Mouse (Mus musculus) ES-CJ7 (cell line): ENCODE results near the gene Smim7.

Experiments used
- DNase-seq: peaks from one replicate; pipeline ENCODE4 v3.0.0; 2011; ENCODE audit warnings: low read depth, low spot score

The Smim7 gene

DNA sequence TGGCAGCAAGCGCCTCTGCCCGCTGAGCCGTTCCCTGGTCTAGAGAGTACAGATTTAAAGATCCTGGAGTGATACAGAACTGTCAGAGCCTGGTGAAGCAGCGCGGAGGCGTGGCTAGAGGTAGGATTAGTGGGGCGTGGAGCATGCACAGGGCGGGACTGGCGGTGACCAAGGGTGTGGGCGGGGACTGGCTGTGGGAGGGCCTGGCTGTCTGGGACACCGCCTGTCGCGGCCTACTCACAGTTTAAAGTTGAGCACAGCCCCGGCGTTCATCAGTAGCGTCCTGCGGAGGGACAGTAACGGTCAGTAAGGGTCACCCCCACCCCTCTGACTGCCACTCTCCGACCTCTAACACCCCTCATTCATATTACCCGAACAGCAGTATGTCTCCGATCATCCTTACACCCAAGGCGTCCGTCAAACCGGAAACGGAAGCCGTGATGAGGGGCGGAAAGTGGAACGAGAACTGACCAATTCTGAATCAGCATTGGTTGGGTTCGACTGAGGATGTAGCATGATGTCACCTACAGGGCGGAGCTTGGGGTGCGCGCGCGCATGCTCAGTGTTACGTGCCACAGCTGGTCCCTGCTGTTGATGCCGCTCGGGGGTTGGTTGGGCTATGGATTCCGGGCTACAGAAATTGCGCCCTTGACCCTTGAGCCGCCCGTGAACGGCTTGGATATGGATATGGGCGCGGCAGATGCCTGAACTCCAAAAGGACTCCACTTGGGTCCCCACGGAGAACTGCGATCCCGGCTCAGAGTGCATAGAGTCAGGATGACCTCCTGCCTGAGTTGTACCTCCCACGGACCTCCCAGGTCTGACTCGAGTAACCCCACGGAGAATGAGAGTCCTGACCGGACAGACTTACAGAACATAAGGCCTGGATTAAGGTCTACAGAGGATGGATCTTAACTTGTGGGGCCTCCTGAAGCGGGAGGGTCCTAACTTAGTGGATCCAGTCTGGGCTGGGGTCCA lies at the start of gene Smim7:
Gene Smim7 (minus strand): TSS at position 456 of the 978 bp plus-strand sequence.
- DNase-seq, result peak; percentile 100

DNA sequence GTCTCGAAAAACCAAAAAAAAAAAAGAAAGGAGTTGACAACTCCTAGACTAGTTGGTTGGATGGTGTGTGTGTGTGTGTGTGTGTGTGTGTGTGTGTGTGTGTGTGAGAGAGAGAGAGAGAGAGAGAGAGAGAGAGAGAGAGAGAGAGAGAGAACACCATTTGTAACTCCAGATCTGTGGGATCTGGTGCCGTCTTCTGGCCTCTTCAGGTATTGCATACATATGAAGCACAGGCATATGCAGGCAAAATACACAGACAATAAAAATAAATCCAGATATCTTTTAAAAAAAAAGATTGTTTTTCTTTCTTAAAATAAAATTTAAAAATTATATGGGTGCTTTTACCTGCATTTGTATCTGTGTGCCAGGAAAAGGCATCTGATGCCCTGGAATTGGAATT lies 19.3 kb upstream of the Smim7 start:
- peak; percentile 59 for DNase-seq

DNA sequence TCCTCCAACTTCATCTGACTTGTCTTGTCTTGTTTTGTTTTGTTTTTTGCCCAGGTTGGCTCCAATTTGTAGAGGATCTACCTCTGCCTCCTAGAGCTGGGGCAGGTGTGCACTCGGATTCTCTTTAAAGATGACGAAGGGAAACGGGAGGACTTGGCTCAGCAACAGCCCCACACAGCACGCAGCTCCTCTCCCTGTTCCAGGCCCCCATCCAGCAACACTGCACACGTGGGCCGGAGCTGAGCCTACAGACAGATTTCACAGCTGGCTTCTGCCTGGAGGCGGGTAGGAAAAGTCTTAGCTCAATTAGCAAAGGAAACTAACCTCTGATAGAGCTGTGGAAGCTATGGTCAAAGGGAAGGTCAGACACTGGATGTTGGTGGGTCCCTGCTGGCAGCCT lies 18.4 kb upstream of the Smim7 start:
- no peak for DNase-seq

DNA sequence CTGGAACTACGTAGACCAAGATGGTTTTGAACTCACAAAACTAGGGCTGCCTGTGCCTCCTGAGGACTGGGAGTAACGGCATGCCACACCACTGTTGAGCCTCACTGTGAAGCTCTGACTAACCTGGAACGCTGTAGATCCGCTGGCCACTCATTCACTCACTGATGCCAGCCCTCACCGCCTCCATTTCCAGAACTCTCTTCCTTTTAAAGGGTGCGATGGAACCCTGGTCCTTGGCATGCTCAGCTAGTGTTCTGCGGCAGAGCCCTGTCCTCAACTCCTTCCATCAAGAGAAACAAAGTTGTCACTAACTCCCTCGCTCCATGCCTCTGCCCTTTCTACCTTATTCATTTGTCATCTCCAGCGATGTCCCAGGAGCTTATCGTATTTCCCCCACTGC lies 18.0 kb upstream of the Smim7 start:
- DNase-seq, result no peak

DNA sequence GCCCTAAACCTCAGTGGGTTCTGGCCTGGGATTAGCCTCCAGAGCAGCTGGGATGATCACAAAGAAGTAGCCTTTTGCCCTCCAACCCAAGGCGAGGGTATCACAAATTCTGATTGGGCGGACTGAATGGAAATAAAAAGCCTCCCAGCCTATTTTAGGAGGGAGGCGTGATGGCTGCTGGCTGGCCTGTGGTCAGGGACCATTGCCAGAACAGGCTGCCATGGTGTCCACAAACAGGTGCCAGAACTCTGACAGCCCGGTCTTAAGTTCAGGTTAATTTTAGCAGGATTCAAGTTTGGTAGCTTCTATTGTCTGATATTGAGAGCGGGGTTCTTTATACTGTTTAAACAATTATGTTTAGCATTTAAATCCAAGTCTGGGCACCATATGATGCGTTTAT lies 16.9 kb upstream of the Smim7 start:
- DNase-seq, result no peak

DNA sequence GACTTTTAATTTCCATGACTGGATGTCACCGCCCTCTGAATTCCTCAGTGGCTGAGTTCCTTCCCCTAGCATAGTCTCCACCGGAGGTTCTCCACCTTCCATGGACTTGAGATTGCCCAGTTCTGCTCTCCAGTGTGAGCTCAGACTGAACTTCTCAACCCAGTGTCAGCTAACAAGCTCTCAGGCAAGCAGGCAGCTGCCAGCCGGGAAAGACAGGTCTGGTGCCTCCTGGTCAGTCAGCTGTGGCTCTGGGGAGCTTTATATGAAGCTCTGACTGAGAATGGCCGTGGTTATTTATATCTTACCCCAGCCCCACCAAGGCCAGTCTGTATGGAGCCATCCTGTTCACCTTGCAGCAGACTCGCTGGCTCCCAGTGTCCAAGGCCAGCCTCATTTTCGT lies 13.5 kb upstream of the Smim7 start:
- no peak for DNase-seq

DNA sequence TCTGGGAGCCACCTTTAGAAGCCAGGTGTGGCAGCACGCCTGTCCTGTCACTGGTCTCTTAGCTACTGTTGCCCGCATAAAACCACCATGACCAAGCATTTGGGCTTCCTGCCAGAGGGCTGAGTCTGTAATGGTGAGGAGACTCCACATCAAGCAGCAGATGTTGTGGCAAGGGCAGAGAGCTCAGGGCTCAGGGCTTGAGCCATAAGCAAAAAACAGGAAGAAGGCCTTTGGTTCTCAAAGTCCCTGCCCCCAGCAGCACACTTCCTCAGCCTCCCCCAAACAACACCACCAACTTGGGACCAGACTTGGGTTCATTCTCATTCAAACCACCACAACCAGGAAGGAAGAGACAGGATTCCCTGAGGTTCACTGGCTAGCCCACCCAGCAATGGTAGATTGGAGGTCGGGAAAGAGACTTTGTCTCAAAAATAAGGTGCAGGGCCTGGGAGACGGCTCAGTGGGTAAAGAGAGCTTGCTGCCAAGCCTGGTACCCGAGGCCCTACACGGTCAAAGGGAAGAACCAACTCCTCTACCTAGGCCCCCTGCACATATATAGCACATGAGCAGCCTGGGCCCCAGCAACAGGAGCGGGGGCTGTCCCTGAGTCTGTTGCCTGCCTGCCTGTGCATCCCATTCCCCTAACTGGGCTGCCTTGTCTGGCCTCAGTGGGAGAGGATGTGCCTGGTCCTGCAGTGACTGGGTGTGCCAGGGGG lies 12.3 kb upstream of the Smim7 start:
- no peak for DNase-seq

DNA sequence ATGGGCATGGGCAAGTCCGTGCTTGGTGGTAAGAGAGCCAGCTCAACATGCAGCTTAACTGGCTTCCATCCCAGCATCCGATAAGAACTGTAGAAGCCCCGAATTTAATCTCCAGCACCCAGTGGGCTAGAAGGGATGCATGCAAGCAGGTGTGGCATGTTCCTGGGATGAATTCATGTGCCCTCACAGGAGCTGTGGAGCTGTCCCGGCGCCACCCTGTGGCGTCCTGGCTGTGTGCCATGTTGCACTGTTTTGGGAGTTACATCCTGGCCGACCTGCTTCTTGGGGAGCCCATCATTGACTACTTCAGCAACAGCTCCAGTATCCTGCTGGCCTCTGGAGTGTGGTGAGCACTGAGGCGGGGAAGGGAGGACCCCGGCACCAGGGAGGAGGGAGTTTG lies 8.5 kb upstream of the Smim7 start:
- peak; percentile 37 for DNase-seq

DNA sequence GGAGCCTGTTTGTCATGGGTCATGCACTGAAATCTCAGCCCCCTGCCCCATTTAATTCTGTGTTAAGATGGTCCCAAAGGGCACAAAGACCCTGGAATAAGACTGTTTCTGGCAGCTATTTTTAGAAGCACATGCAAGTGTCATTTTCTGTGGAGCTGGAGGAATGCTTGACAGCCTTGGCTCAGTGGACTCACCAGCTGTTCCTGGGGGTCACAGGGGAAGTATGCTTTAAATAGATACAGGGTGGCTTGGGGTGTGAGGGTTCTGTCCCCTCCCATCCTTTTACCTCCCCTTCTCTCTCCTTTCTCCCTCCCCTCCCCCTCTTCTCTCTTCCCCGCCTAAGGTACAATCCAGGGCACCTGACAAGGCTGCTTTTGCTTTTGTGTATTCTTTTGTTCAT lies 7.1 kb upstream of the Smim7 start:
- DNase-seq, result no peak

DNA sequence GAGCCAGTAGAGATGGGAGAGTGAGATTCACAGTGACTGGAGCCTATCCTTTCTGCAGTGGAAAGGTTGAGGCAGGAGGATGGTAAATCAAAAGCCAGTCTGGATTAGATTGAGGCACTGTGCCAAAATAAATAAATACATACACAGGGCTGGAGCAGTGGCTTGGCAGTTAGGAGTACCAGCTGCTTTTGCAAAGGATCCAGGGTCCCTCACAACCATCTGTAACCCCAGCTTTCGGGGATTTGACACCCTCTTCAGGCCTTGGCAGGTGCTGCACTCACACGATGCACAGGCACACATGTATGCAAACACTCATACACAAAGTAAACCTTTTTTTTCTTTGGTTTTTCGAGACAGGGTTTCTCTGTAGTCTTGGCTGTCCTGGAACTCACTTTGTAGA lies 6.4 kb upstream of the Smim7 start:
- no peak for DNase-seq

DNA sequence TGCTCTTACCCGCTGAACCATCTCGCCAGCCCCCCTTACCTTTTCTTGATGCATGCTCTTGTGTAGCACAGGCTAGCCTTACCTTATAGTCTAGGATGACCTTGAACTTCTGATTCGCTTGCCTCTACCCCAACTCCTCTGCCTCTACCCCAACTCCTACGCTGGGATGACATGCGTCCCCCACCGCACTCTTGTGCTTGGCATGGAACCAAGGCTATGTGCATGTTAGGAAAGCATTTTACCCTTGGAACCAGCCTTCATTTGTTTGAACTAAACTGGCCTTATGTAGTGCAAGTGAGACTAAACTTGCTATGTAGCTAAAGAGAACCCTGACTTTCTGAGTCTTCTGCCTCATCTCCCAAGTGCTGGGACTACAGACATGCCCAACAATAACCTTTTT lies 5.0 kb upstream of the Smim7 start:
- no peak for DNase-seq

DNA sequence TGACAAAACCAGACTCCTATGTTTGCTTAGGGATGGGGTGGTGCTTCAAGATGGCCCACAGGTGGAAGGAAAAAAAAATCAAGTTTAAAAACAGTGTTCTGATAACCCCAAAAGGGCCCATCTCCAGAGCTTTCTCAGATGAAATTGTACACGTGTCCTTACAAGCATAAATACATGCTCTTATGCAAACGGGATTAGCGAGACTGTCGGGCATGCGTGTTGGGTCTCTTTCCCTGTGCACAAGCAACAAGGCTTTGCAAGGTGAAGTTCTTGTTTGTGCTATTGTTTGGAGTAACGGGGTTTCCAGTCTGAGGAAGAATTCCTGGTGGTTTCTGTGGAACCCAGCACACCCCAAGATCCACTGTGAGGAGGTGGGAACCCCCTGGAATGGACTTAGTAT lies 2.6 kb upstream of the Smim7 start:
- DNase-seq, result no peak

DNA sequence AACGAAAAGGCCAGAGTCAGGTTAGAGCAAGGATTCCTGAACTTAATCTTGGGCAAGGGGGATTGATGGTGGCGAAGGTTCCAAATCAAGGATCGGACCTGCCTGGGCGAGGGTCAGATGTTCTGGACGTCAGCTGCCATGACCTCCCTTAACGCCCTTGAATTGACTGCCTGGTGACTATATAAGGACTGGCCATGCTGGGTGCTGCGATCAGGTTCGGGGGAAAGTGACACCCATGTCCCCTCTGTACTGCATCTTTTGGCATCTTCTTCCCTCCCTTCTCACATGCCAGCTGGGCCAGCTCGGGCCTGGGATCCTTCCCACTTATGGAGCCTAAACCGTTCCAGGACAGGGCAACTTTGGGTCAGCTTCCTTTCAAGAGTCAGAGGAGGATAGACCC lies 1.6 kb upstream of the Smim7 start:
- no peak for DNase-seq

DNA sequence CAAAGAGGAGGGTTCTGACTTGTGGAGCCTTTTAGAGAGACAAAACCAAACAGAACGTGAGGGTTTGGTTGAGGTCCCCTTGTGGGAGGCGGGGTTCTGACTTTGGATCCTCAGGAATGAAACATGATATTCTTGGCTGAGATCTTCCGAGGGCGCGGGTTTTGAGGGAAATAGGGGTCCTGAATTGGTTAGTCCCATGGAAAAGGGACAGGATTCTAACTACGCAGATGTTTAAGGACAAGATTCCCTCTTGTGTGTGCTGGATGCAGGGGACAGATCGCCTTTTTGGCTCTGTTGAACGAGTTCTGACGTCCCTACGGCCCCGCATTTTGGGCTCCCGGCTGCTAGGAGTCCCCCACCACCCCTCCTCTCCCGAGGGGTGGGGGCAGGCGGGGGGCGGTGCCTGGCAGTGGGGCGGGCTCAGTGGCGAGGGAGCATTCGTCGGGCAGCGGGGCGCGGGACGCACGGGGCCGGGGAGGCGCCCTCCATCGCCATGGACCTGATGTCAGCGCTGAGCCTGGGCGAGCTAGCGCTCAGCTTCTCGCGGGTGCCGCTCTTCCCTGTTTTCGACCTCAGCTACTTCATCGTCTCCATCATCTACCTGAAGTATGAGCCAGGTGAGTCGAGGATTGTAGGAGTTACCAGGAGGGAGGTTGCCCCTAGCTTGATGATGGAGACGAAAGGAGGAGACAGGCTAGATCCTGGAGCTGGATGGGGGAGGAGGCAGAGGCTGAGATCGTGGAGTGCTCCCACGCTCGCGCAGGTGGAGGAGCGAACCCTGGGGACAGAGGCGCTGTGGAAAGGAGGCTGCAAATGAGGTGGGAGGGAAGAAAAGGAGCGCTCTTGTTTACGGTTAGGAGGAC lies 954 bp upstream of the Smim7 start, which contains the start of gene Tmem38a:
Gene Tmem38a (plus strand): TSS at position 445 of the 863 bp plus-strand sequence.
- peak; percentile 67 for DNase-seq

DNA sequence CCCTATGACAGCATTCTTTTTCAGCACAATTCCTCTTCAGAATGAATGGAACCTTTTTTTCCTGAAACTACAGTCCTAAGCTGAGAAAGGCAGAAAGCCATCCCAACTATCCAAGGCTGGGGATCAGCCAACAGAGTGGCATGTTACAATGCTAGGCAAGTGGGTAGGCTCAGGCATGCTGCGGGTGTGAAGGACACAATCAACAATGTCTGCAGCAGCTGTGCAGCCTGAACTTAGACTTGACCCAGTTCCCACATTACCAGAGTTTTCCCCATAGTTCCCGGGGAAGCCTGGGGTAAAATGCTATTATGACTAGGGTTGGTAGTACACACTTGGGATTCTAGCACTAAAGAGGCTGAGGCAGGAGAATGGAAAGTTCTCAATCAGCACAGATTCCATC lies 4.9 kb downstream of the Smim7 start:
- no peak for DNase-seq

DNA sequence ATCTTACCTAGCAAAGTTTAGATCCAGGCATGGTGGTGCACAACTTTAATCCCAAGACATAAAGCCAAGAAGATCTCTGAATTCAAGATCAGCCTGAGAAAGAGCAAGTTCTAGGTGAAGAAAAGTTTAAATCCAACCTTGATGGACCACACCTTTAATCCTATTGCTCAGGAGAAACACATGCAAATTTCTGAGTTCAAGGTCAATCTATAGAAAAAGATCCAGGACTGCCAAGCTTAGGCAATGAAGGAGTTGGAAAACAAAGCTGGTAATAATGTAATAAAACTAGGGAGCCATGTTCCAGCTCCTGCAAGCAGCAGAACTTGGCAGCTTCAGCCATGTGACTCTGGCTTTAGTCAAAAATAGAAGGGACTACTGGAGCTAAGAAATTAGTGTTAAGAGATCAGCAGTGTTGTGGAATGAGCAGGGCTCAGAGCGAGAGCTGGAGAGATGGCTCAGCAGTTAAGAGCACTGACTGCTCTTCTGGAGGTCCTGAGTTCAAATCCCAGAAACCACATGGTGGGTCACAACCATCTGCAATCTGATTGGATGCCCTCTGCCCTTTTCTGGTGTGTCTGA lies 9.7 kb downstream of the Smim7 start:
- peak; percentile 69 for DNase-seq

DNA sequence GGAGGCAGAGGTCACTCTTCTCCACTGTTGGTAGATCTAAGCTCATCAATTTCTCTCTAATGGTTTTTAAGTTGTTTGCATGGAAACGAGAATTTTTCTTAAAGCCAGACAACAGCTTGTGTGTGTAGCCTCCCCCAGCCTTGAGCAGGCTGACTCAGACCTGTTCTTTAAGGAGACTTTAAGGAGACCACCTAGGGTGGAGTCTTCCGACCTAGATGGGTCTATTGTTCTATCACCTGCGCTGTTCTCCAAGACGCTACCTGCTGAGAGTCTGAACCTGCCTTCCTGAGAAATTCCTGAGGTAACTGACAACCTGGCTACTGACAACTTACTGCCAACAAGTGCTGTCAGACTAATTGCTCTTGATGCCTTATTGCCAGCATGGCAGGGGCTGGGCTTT lies 15.1 kb downstream of the Smim7 start:
- DNase-seq, result peak; percentile 94

DNA sequence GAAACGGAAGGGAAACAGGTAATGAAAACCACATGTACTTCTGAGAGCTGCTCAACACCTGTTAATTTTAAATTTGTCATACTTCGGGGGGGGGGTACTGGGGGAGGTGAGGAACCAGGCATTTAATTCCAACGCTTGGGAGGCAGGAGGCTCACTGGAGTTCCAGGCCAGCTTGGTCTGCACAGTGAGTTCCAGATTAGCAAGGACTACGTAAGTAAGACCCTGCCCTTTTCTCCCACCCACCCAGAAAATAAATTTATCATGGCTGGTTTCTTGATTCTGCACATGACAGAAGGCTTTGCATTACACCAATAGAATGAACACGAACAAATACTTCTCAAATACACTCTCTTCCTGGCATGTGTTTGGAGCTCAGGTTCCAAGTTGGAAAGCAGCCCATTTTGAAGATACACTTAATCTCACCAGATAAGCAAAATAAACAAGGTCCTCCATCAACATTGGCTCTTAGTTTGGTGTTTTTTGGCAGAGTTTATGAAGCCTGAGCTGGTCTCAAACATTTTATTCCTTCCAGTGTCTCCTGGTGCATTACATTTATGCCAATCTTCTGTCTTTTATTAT lies 21.5 kb downstream of the Smim7 start:
- DNase-seq, result no peak

DNA sequence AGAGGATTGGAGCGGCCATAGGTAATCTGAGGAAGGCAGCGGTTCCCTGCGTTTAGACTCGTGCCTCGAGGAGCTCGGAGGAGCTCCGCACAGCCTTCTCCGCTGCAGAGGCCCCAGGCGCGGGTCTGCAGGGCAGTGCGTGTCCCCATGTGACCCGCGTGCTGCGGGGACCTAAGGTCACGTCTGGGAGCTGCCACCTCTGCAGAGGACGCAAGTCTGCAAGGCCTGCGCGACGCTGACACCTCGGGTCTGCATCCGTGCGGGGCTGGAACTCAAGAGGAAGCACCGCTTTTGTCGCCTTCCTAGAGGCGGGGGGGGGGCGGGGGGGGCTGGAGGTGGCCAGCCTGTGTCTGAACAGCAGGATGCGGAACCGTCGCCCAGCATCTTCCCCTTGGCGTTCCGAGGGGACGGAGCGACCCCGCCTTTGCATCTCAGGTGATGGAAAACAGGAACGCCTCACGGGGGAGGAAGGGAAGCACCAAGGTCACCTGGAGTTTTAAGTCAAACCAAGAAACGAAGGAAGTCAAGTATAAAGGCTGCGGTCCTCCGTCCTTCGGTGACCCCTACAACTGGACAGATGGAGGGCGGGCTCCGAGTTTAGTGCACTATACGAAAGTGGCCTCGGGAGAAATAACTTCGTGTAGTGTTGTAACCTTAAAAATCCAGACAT lies 22.1 kb downstream of the Smim7 start:
- no peak for DNase-seq

DNA sequence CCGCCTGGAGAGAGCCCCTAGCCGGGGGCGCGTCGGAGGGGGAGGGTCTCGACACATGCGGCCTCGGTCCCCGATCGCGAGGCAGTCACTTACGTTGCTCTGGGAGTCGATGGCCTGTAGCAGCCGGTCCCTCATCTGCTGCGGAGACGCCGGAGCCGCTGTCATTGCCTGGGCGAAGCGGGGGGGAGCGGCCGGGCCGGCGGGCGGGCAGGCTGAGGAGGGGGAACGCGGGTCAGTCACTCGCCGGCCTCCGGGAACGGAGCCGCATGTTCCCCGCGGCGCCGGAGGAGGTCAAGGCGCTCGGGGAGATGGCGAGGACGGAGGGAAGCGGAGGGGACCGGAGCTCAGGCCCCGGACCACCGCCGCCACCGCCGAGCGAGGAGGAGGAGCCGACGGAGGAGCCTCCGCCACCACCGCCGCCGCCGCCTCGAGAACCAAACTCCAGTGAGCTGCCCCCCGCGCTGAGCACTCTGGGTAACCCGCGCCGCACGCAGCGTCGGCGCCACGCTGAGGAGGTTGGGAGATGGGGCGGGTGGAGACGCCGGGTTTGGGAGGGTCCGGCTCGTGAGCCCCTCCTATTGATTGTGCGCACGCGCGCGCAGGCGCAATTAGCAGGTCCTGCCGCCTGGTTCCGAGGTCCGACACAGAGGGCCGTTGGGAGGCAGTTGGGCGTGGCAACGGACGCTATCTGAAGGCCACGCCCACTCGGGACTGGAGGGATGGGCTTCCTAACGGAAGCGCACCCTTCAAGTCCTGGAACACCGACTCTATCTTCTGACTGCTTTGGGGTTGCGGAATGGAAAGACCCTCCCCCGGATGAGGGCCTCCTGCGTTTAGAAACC lies 22.9 kb downstream of the Smim7 start, which contains the start of gene Med26:
Gene Med26 (minus strand): TSS at position 469 of the 842 bp plus-strand sequence.
- DNase-seq, result peak; percentile 100
